Mouse (Mus musculus) spleen, adult 2 months (tissue): ENCODE measurements around the gene Ddr1. TPM values are rescaled to one million over a fixed set of nuclear protein-coding genes. Genes with fewer than 3 reads are reported as not detected.
A peak's percentile ranks its signal among the peaks of the same experiment; 100 is the strongest.

Experiments used
- DNase-seq, 2 experiments: peaks; one replicate each; pipeline versions ENCODE4 v3.0.0 to v3.0.0-alpha.2; 2012 to 2021; ENCODE audit warnings: low spot score in 2 of 2, low read depth in 1 of 2
- H3K27ac ChIP-seq: fragments of 200-500 bp; 2 replicates; pipeline ENCODE4 v1.5.1; 2012; ENCODE audit warnings: low read length, inconsistent platforms; ENCODE audit not compliant: insufficient read depth
- H3K27me3 ChIP-seq: fragments of 200-500 bp; 2 replicates; pipeline ENCODE4 v1.6.1; 2012; ENCODE audit warnings: mild to moderate bottlenecking, moderate library complexity, low read length, inconsistent platforms; ENCODE audit not compliant: control insufficient read depth, insufficient read depth
- H3K36me3 ChIP-seq: fragments of 200-500 bp; 2 replicates; pipeline ENCODE4 v1.6.1; 2012; ENCODE audit warnings: mild to moderate bottlenecking, low read length, inconsistent platforms; ENCODE audit not compliant: control insufficient read depth, insufficient read depth
- H3K4me1 ChIP-seq: fragments of 200-500 bp; 2 replicates; pipeline ENCODE4 v1.6.1; 2011; ENCODE audit warnings: inconsistent platforms; ENCODE audit not compliant: control insufficient read depth, insufficient read depth, insufficient read length
- H3K4me3 ChIP-seq: fragments of 200-500 bp; 2 replicates; pipeline ENCODE4 v1.5.1; 2011; ENCODE audit warnings: mild to moderate bottlenecking, inconsistent platforms; ENCODE audit not compliant: insufficient read depth, insufficient read length; ENCODE audit errors: extremely low read depth
- CTCF ChIP-seq: fragments of 200-500 bp; IDR thresholded peaks from 2 replicates; pipeline ENCODE4 v1.5.1; 2011; ENCODE audit warnings: mild to moderate bottlenecking, inconsistent platforms; ENCODE audit not compliant: insufficient read depth, insufficient read length, insufficient replicate concordance; ENCODE audit errors: extremely low read depth
- POLR2A ChIP-seq: fragments of 200-500 bp; IDR thresholded peaks from 2 replicates; pipeline ENCODE4 v1.6.1; 2011; ENCODE audit warnings: low read depth, low read length, inconsistent platforms
- whole genome bisulfite sequencing: fragments of 180-500 bp; shearing (Covaris S2); methylation state at CpG from one replicate; pipeline ENCODE4 v1.1.7; 2018; 5-methylcytosine and 5-hydroxymethylcytosine counted together
- polyA plus RNA-seq: library from polyadenylated mRNA; depleted of rRNA; stranded (reverse); fragments of >200 nt; gene quantifications from 2 replicates; pipeline ENCODE4 v1.2.3, GENCODE M21; 2012

The Ddr1 gene
- polyA plus RNA-seq, 1 experiment = 27.0 TPM

GRCm38 (mm10) chr17:35710705-35711347, 6.4 kb upstream of the Ddr1 start:
- TF ChIP-seq POLR2A (no peak), CTCF (no peak)
- no peak for DNase-seq
- H3K27ac ChIP-seq = no peak overlapping the region
- no peaks in the 10 kb centered on the region for H3K4me1 ChIP-seq
- no peak overlapping the region for H3K4me3 ChIP-seq
- H3K36me3 ChIP-seq = no peaks in the 10 kb centered on the region
- no peaks in the 10 kb centered on the region for H3K27me3 ChIP-seq
- 55% methylated on average over 8 of the region's 8 CpGs for WGBS

GRCm38 (mm10) chr17:35708611-35709010, 4.2 kb upstream of the Ddr1 start:
- WGBS = 74% methylated on average over 2 of the region's 2 CpGs

GRCm38 (mm10) chr17:35707929-35708328, 3.5 kb upstream of the Ddr1 start:
- WGBS = 58% methylated on average over 7 of the region's 7 CpGs
- H3K4me1 ChIP-seq = peaks cover 3% of the 10 kb centered on the region; the same call in 1 of the 2 replicates
- H3K36me3 ChIP-seq = no peaks in the 10 kb centered on the region
- no peak overlapping the region for H3K4me3 ChIP-seq
- no peak overlapping the region for H3K27ac ChIP-seq
- peaks cover 2% of the 10 kb centered on the region; the same call in 1 of the 2 replicates for H3K27me3 ChIP-seq
- no peak for DNase-seq
- no peak for TF ChIP-seq POLR2A
- no peak for TF ChIP-seq CTCF

More at GRCm38 (mm10) chr17:35708611-35709010, 4.2 kb upstream of the Ddr1 start:
- Histone ChIP-seq H3K27me3 (peaks cover 2% of the 10 kb centered on the region; the same call in 1 of the 2 replicates), H3K27ac (no peak overlapping the region), H3K36me3 (no peaks in the 10 kb centered on the region), H3K4me1 (peaks cover 3% of the 10 kb centered on the region; the same call in 1 of the 2 replicates), H3K4me3 (no peak overlapping the region)
- no peak for DNase-seq
- no peak for TF ChIP-seq CTCF
- TF ChIP-seq POLR2A = no peak

DNA sequence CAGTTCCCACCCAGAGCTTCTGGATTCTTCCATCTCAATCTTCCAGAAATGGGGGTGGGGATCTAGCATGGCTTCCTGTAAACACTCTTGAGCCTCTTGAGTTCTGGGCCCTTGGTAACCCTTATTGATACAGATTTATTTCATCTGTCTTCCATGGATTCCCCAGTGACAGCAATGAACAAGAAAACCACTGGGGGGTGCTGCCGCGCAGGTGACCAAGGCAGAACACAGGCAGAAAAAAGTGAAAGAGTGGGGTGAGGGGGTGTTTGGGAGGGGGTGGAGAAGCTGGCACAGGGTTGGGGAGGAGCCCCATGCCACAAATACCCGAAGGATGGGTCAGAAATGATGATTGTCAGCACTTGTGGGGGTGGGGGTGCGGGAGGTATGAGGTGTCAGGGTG, 1.4 kb upstream of the Ddr1 start:
- H3K27me3 ChIP-seq = peaks cover 10% of the 10 kb centered on the region
- no peak for DNase-seq
- 16% methylated on average over 4 of the region's 4 CpGs for WGBS

GRCm38 (mm10) chr17:35703751-35704271, 610 bp downstream of the Ddr1 start:
- DNase-seq = no peak
- TF ChIP-seq CTCF = no peak
- no peak for TF ChIP-seq POLR2A
- 12% methylated on average over 14 of the region's 14 CpGs for WGBS
- H3K4me3 ChIP-seq = 0 out of 2 replicates have a peak overlapping the region, but pooled peaks have one; percentile 2
- peaks cover 10% of the 10 kb centered on the region; the same call in 1 of the 2 replicates for H3K4me1 ChIP-seq
- peak overlapping the region; percentile 26; the same call in 1 of the 2 replicates for H3K27ac ChIP-seq
- no peaks in the 10 kb centered on the region for H3K36me3 ChIP-seq
- H3K27me3 ChIP-seq = peaks cover 22% of the 10 kb centered on the region

More for the DNA sequence above, 1.4 kb upstream of the Ddr1 start:
- H3K4me3 ChIP-seq = no peak overlapping the region
- TF ChIP-seq POLR2A (no peak), CTCF (peak; percentile 42; the same call in 1 of the 2 replicates)
- peaks cover 4% of the 10 kb centered on the region; the same call in 1 of the 2 replicates for H3K4me1 ChIP-seq
- no peak overlapping the region for H3K27ac ChIP-seq
- no peaks in the 10 kb centered on the region for H3K36me3 ChIP-seq

DNA sequence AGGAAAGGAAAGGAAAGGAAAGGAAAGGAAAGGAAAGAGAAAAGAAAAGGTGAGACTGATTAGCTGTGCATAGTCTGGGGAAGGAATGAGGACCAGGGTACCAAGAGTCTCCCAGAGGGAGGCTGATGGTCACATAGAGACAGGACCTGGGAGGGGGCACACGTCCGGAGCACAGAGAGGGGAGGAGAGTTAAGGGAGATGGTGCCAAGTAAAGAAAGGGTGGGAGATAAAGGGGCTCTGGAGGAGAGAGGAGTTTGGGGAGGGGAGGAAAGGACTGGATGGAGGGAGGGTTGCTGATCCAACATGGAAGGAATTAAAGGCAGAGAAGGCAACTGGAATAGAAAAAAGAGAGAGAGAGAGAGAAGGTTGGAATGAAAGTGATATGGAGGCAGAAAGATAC, 1.4 kb downstream of the Ddr1 start:
- peaks cover 22% of the 10 kb centered on the region for H3K27me3 ChIP-seq
- 52% methylated on average over 2 of the region's 2 CpGs for WGBS
- no peak for TF ChIP-seq CTCF
- TF ChIP-seq POLR2A = no peak
- H3K27ac ChIP-seq = no peak overlapping the region
- DNase-seq = no peak
- peaks cover 10% of the 10 kb centered on the region; the same call in 1 of the 2 replicates for H3K4me1 ChIP-seq
- H3K36me3 ChIP-seq = no peaks in the 10 kb centered on the region
- no peak overlapping the region for H3K4me3 ChIP-seq

DNA sequence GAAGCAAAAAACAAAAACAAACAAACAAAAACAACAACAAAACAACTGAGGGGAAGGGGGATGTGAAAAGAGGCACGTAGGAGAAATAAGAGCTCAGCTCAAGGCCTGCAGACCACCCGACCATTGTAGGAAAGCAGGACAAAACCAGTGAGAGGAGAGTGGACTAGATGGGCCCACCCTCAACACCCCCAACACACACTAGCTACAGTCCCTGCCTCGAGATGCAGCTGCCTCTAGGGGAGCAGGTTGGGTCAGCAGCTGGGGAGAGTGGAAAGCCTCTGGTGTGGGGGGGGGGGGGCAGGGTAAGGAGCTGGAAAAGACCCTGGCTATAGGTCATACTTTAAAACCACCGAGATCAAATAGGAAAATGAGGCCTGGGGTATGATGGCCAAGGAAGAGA, 1.8 kb downstream of the Ddr1 start:
- DNase-seq = no peak
- Histone ChIP-seq H3K4me3 (no peak overlapping the region), H3K27ac (no peak overlapping the region), H3K36me3 (no peaks in the 10 kb centered on the region), H3K4me1 (peaks cover 10% of the 10 kb centered on the region; the same call in 1 of the 2 replicates), H3K27me3 (peaks cover 22% of the 10 kb centered on the region)
- 43% methylated on average over 4 of the region's 4 CpGs for WGBS
- TF ChIP-seq POLR2A (no peak), CTCF (no peak)
